Mouse (Mus musculus) G1E (cell line): ENCODE data around the gene Arih1. TPM values are rescaled to one million over a fixed set of nuclear protein-coding genes. Genes with fewer than 3 reads are reported as not detected.

ENCODE experiments used
- ATAC-seq: 2 replicates; pipeline ENCODE4 v1.8.0; 2016; ENCODE audit warnings: mild to moderate bottlenecking; ENCODE audit not compliant: insufficient number of reproducible peaks, poor library complexity, low FRiP score, severe bottlenecking; ENCODE audit errors: extremely low read depth
- DNase-seq: peaks from one replicate; pipeline ENCODE4 v3.0.0; 2012; ENCODE audit warnings: low spot score
- H3K27me3 ChIP-seq: 2 replicates; pipeline ENCODE4 v1.6.1; 2012; ENCODE audit warnings: mild to moderate bottlenecking, low read length, inconsistent platforms; ENCODE audit not compliant: insufficient read depth
- H3K36me3 ChIP-seq: replicated peaks from 2 replicates; pipeline ENCODE3; 2012; ENCODE audit warnings: mild to moderate bottlenecking, inconsistent platforms
- H3K4me1 ChIP-seq: 2 replicates; pipeline ENCODE4 v1.6.1; 2012; ENCODE audit warnings: low read depth, low read length, inconsistent platforms, mixed read lengths; ENCODE audit not compliant: insufficient read depth
- H3K4me3 ChIP-seq: 2 replicates; pipeline ENCODE4 v1.5.1; 2012; ENCODE audit warnings: low read depth, mild to moderate bottlenecking, inconsistent platforms, low read length, moderate library complexity, mixed read lengths
- H3K9me3 ChIP-seq: replicated peaks from 2 replicates; pipeline ENCODE4 v1.6.1; 2012; ENCODE audit warnings: inconsistent platforms
- CTCF ChIP-seq: IDR thresholded peaks from 2 replicates; pipeline ENCODE4 v1.5.1; 2012; ENCODE audit warnings: low read depth, low read length, inconsistent platforms, mixed read lengths
- GATA1 ChIP-seq: IDR thresholded peaks from 2 replicates; pipeline ENCODE4 v1.6.1; 2012; ENCODE audit warnings: borderline replicate concordance, low read length, inconsistent platforms, mixed read lengths
- GATA2 ChIP-seq: IDR thresholded peaks from 2 replicates; pipeline ENCODE4 v1.6.1; 2012; ENCODE audit warnings: low read depth, low read length, inconsistent platforms, borderline replicate concordance
- POLR2AphosphoS5 ChIP-seq: IDR thresholded peaks from 2 replicates; pipeline ENCODE4 v1.6.1; 2012; ENCODE audit warnings: low read depth, low read length, inconsistent platforms; ENCODE audit not compliant: insufficient replicate concordance
- TAL1 ChIP-seq: conservative IDR thresholded peaks from 2 replicates; pipeline ENCODE4 v1.6.1; 2012; ENCODE audit warnings: low read depth, low read length, inconsistent platforms, mixed read lengths
- polyA plus RNA-seq: library from polyadenylated mRNA; stranded (reverse); fragments of >175 nt; gene quantifications from 2 replicates; pipeline ENCODE4 v1.2.3, GENCODE M21; 2012
- total RNA-seq, 2 experiments: library from RNA; stranded (forward) in 1 of 2; stranded (reverse) in 1 of 2; fragments of 200-1000 nt in 1 of 2; fragments of >200 nt in 1 of 2; fragmentation: Nextera tagmentation in 1 of 2; gene quantifications; 2 replicates each; pipeline ENCODE4 v1.2.3; 2014 to 2017

Gene Arih1
- total and polyA plus RNA-seq, 3 experiments = 47.5 to 207 (median 89.3) TPM

DNA sequence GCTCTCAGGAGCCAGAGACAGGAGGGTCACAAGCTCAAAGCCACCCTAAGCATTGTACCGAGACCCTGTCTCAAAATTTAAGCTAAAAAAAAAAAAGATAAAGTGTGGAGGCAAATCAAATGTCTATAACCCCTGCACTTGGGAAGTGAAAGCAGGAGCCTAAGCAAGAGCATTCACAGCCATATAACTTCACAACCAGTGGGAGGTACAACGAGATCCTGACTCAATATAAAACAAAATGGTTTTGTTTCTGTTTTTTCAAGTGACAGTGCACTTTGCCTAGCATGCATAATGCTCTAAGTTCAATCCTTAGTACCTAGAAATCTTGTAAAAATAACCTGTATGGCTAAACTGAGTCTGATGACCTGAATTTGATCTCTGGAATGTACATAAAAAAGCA is 9.8 kb downstream of the Arih1 start:
- peaks cover 40% of the 10 kb centered on the region for H3K36me3 ChIP-seq
- no peak overlapping the region for H3K4me3 ChIP-seq
- ATAC-seq (no peak), DNase-seq (no peak)
- peaks cover 27% of the 10 kb centered on the region for H3K4me1 ChIP-seq
- no peaks in the 10 kb centered on the region for H3K27me3 ChIP-seq
- H3K9me3 ChIP-seq = no peaks in the 10 kb centered on the region
- TF ChIP-seq GATA2 (no peak), POLR2AphosphoS5 (no peak), GATA1 (no peak)

DNA sequence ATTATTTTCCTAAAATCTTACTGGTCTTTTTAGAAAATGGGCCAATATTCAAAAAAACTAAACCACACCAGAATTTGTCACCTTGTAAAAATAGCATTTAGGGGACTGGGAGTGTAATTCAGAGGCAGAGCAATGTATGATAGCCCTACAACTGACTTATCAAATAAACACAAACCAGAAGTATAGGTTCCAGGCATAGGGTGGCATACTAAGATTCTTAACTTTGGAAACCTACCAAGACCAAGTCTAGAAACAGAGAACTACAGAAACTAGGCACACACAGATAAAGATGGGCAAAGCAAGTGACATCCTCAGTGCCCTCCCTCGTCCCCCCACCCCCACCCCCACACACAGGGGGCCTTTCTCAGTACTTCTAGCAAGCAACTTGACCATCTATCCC is 11.6 kb downstream of the Arih1 start:
- TF ChIP-seq POLR2AphosphoS5 (no peak), GATA1 (no peak), CTCF (no peak), TAL1 (no peak), GATA2 (no peak)
- H3K27me3 ChIP-seq = no peaks in the 10 kb centered on the region
- DNase-seq = no peak
- H3K4me3 ChIP-seq = no peak overlapping the region
- no peak for ATAC-seq
- H3K36me3 ChIP-seq = peaks cover 44% of the 10 kb centered on the region
- no peaks in the 10 kb centered on the region for H3K9me3 ChIP-seq
- H3K4me1 ChIP-seq = peaks cover 30% of the 10 kb centered on the region

DNA sequence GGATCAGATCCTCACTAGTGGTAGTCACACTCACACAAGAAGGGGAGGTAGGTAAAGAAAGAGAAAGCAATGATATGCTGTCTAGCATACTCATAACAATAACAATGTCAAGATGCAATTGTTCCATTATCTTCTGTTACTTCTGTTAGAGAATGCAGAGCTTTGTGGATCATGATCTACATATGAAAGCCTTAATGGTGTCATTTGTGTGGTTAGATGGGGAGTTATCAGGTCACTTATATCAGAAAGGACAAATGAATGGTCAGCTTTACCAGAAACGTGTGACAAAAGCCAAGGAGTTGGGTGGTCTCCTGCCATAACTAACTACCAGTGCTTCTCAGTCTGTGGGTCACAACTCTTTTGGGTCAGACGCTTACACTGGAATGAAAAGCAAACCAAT is 13.2 kb downstream of the Arih1 start:
- Histone ChIP-seq H3K4me1 (peaks cover 25% of the 10 kb centered on the region), H3K9me3 (no peaks in the 10 kb centered on the region), H3K36me3 (peaks cover 41% of the 10 kb centered on the region), H3K4me3 (no peak overlapping the region), H3K27me3 (no peaks in the 10 kb centered on the region)
- DNase-seq (no peak), ATAC-seq (no peak)
- TF ChIP-seq TAL1 (no peak), CTCF (no peak), GATA1 (no peak), GATA2 (no peak), POLR2AphosphoS5 (no peak)

GRCm38 (mm10) chr9:59469446-59469845 is 17.0 kb downstream of the Arih1 start:
- ATAC-seq = no peak
- Histone ChIP-seq H3K4me3 (no peak overlapping the region), H3K36me3 (peaks cover 34% of the 10 kb centered on the region), H3K27me3 (no peaks in the 10 kb centered on the region), H3K4me1 (peaks cover 18% of the 10 kb centered on the region), H3K9me3 (no peaks in the 10 kb centered on the region)
- DNase-seq = no peak
- no peak for TF ChIP-seq GATA2

DNA sequence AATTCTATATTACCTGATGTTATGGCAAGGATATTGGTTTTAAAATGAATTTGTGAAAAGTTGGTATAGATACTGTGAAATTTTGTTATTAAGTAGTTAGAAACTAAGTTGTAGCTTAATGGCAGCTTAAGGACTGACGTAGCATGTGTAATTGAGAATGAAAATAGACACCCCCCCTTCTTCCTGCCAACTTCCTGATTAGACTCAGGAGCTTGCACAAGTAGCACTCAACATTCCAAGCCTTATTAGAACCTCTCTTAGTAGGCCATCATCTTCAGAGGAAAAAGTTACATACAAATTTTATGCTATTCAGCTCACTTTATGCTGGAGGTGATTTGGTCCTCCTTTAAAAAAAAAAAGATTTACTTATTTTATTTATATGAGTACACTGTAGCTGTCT is 22.1 kb downstream of the Arih1 start:
- H3K36me3 ChIP-seq = peaks cover 20% of the 10 kb centered on the region
- no peaks in the 10 kb centered on the region for H3K9me3 ChIP-seq
- no peak for DNase-seq
- TF ChIP-seq GATA1 (no peak), TAL1 (no peak), POLR2AphosphoS5 (no peak), GATA2 (no peak), CTCF (no peak)
- H3K27me3 ChIP-seq = no peaks in the 10 kb centered on the region
- no peak for ATAC-seq
- H3K4me3 ChIP-seq = no peak overlapping the region
- H3K4me1 ChIP-seq = peaks cover 16% of the 10 kb centered on the region

- TF ChIP-seq GATA1 (no peak), GATA2 (no peak), POLR2AphosphoS5 (no peak), TAL1 (no peak), CTCF (no peak)
Measured at GRCm38 (mm10) chr9:59458997-59459510, 27.4 kb downstream of the Arih1 start.

DNA sequence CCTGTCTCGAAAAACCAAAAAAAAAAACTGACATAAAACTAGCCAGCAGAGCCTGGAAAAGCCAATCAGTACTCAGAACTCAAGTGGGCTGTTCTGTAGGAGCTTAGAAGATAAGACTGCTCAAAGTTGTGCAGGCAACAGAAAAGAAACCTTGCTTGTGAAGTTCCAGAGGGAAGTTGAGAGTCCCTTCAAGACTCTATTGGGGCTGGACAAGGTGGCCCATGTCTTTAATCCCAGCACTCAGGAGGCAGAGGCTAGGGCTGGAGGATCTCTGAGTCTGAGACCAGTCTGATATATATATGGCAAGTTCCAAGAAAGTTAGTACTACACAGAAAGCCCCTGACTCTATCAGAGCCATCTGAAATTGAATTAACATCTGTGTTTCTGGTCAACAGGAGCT is 28.0 kb downstream of the Arih1 start:
- H3K36me3 ChIP-seq = peaks cover 20% of the 10 kb centered on the region
- H3K4me3 ChIP-seq = no peak overlapping the region
- ATAC-seq (no peak), DNase-seq (no peak)
- H3K27me3 ChIP-seq = no peaks in the 10 kb centered on the region
- H3K9me3 ChIP-seq = no peaks in the 10 kb centered on the region
- H3K4me1 ChIP-seq = peaks cover 48% of the 10 kb centered on the region
- TF ChIP-seq POLR2AphosphoS5 (no peak), GATA1 (no peak), TAL1 (no peak), CTCF (no peak), GATA2 (no peak)

More at GRCm38 (mm10) chr9:59458997-59459510, 27.4 kb downstream of the Arih1 start:
- Histone ChIP-seq H3K4me1 (peaks cover 48% of the 10 kb centered on the region), H3K4me3 (no peak overlapping the region), H3K27me3 (no peaks in the 10 kb centered on the region), H3K36me3 (peaks cover 24% of the 10 kb centered on the region), H3K9me3 (no peaks in the 10 kb centered on the region)
- no peak for ATAC-seq
- no peak for DNase-seq
